Mouse (Mus musculus) cortical plate, adult 2 months (tissue): ENCODE measurements at regions not wholly inside any gene's neighbourhood (a gene's known extent, or its start where the extent isn't known, plus 50 kb on each side); places are given as distances from the start of the nearest gene placed in this dataset.

Source experiments
- H3K27ac ChIP-seq: fragments of 200-500 bp; 2 replicates; pipeline ENCODE4 v1.5.1; 2012; ENCODE audit warnings: low read length, control low read depth, inconsistent platforms; ENCODE audit not compliant: insufficient read depth
- H3K4me1 ChIP-seq: fragments of 200-500 bp; 2 replicates; pipeline ENCODE4 v1.6.1; 2011; ENCODE audit warnings: low read length; ENCODE audit not compliant: control insufficient read depth, insufficient read depth
- H3K4me3 ChIP-seq: fragments of 200-500 bp; 2 replicates; pipeline ENCODE4 v1.5.1; 2011; ENCODE audit warnings: mild to moderate bottlenecking, low read length, control low read depth; ENCODE audit not compliant: insufficient read depth
- CTCF ChIP-seq: fragments of 200-500 bp; IDR thresholded peaks from 2 replicates; pipeline ENCODE4 v1.5.1; 2011; ENCODE audit warnings: mild to moderate bottlenecking, control low read depth, low read length; ENCODE audit not compliant: insufficient read depth; ENCODE audit errors: extremely low read depth
- POLR2A ChIP-seq: fragments of 200-500 bp; IDR thresholded peaks from 2 replicates; pipeline ENCODE4 v1.6.1; 2011; ENCODE audit warnings: mild to moderate bottlenecking, low read length, control low read depth; ENCODE audit not compliant: insufficient read depth; ENCODE audit errors: extremely low read depth

- H3K27ac ChIP-seq: no peak overlapping the region
- TF ChIP-seq POLR2A: no peak
- TF ChIP-seq CTCF: no peak
- no peaks in the 10 kb centered on the region for H3K4me1 ChIP-seq
- H3K4me3 ChIP-seq: no peak overlapping the region
These were observed 88.9 kb upstream of the Negr1 start for GRCm38 (mm10) chr3:156472665-156473064.
